In genomic region chr5:15697719-15698118, GRCm38 (mm10) we compare ENCODE assay signal across 19 mouse cellular contexts. TPM values are rescaled to one million over a fixed set of nuclear protein-coding genes. Genes with fewer than 3 reads are reported as not detected.
A peak's percentile ranks its signal among the peaks of the same experiment; 100 is the strongest.
DNase-seq lines count a peak whose midpoint lies in the region; ATAC-seq and TF ChIP-seq lines count a peak whose summit lies in the region.
"Not testable (repeated sequence)": the region's sequence is repeated elsewhere in the genome, so short reads cannot be mapped to it uniquely, and the experiment has no call there.
"Had no signal": no experiment of that assay in that cellular context is flagged by ENCODE, and none has a peak within 500 bp of the region (broad histone marks: within the 10 kb centered on the region; RNA-seq: fewer than 3 reads in every experiment).

No protein-coding gene starts in this region.

- H3K36me3 ChIP-seq in embryonic facial prominence, embryonic 13.5 days; heart, embryonic 15.5 days; kidney, postnatal 0 days (ENCODE audit: insufficient read depth, low read length); lung, postnatal 0 days (ENCODE audit: insufficient read depth, low read length); midbrain, embryonic 14.5 days (ENCODE audit: control insufficient read depth, insufficient read depth, low read length): not testable (repeated sequence)

- 38% methylated on average over 2 of the region's 2 CpGs for WGBS in embryonic facial prominence, embryonic 13.5 days
- WGBS in heart, embryonic 15.5 days, result 23% methylated on average over 2 of the region's 2 CpGs
- WGBS in kidney, postnatal 0 days, result 31% methylated on average over 2 of the region's 2 CpGs
- 27% methylated on average over 2 of the region's 2 CpGs for WGBS in lung, postnatal 0 days
- WGBS in midbrain, embryonic 14.5 days, result 42% methylated on average over 2 of the region's 2 CpGs

- not testable (repeated sequence) for TF ChIP-seq CTCF in kidney, postnatal 0 days (IDR thresholded peaks at IDR 0.05; ENCODE audit: low read depth); lung, postnatal 0 days (IDR thresholded peaks at IDR 0.05)

- H3K9me3 ChIP-seq in embryonic facial prominence, embryonic 13.5 days; heart, embryonic 15.5 days (replicated peaks); kidney, postnatal 0 days (replicated peaks; ENCODE audit: low read length); lung, postnatal 0 days (ENCODE audit: low read length); midbrain, embryonic 14.5 days (ENCODE audit: control insufficient read depth, low read length): not testable (repeated sequence)

- not testable (repeated sequence) for H3K9ac ChIP-seq in embryonic facial prominence, embryonic 13.5 days; heart, embryonic 15.5 days; kidney, postnatal 0 days (ENCODE audit: low read depth, low read length); lung, postnatal 0 days (replicated peaks; ENCODE audit: low read depth); midbrain, embryonic 14.5 days (replicated peaks; ENCODE audit: low read length)

- H3K4me2 ChIP-seq in embryonic facial prominence, embryonic 13.5 days; heart, embryonic 15.5 days; kidney, postnatal 0 days (ENCODE audit: low read length); lung, postnatal 0 days (replicated peaks; ENCODE audit: low read depth, low read length); midbrain, embryonic 14.5 days (ENCODE audit: low read length): not testable (repeated sequence)

- TF ChIP-seq EP300 in lung, postnatal 0 days (IDR thresholded peaks at IDR 0.05), result not testable (repeated sequence)

- H3K4me1 ChIP-seq in embryonic facial prominence, embryonic 13.5 days; heart, embryonic 15.5 days (replicated peaks); kidney, postnatal 0 days (replicated peaks; ENCODE audit: insufficient read depth, low read length); lung, postnatal 0 days (ENCODE audit: insufficient read depth, low read depth, low read length); midbrain, embryonic 14.5 days (ENCODE audit: control insufficient read depth, insufficient read depth, low read length): not testable (repeated sequence)

- not testable (repeated sequence) for H3K27me3 ChIP-seq in embryonic facial prominence, embryonic 13.5 days; heart, embryonic 15.5 days; kidney, postnatal 0 days (ENCODE audit: insufficient read depth, low read length); lung, postnatal 0 days (replicated peaks; ENCODE audit: insufficient read depth, low read length); midbrain, embryonic 14.5 days (ENCODE audit: control insufficient read depth, insufficient read depth, low read length)

- H3K4me3 ChIP-seq in embryonic facial prominence, embryonic 13.5 days; heart, embryonic 15.5 days; kidney, postnatal 0 days (replicated peaks; ENCODE audit: low read depth, low read length); lung, postnatal 0 days (ENCODE audit: low read depth, low read length); midbrain, embryonic 14.5 days (replicated peaks; ENCODE audit: low read depth, low read length): not testable (repeated sequence)

- not testable (repeated sequence) for DNase-seq in kidney, postnatal 0 days (ENCODE audit: low spot score); midbrain, embryonic 14.5 days
- DNase-seq in lung, postnatal 0 days (ENCODE audit: low spot score), result peak; percentile 3

- H3K27ac ChIP-seq in embryonic facial prominence, embryonic 13.5 days; heart, embryonic 15.5 days; kidney, postnatal 0 days; lung, postnatal 0 days (ENCODE audit: low read length); midbrain, embryonic 14.5 days (replicated peaks; ENCODE audit: low read depth, low read length): not testable (repeated sequence)

- peak; percentile 72; the same call in 1 of the 2 replicates for ATAC-seq in embryonic facial prominence, embryonic 13.5 days (ENCODE audit: insufficient number of reproducible peaks, insufficient read depth, low FRiP score, low TSS enrichment, low read depth)
- peak; percentile 66 for ATAC-seq in heart, embryonic 15.5 days (replicated peaks; ENCODE audit: insufficient number of reproducible peaks, insufficient read depth, low FRiP score, low read depth)
- peak; percentile 66; the same call in 1 of the 2 replicates for ATAC-seq in kidney, postnatal 0 days (replicated peaks; ENCODE audit: low FRiP score, low read depth)
- ATAC-seq in lung, postnatal 0 days, result not testable (repeated sequence)
- peak; percentile 63 for ATAC-seq in midbrain, embryonic 14.5 days (ENCODE audit: low FRiP score, low TSS enrichment)

RNA-seq across cellular contexts. Expression of gene Speer4c, which starts 16.4 kb away (rescaled TPM):
- not detected in 2 replicates for polyA plus RNA-seq in embryonic facial prominence, embryonic 13.5 days (2015; fragmentation: Nextera tagmentation; extraction: Ambion mirVana)
- polyA plus RNA-seq in heart, embryonic 15.5 days (2015; fragmentation: Nextera tagmentation; extraction: Ambion mirVana), result not detected in 2 replicates
- polyA plus RNA-seq in kidney, postnatal 0 days (2015; fragmentation: Nextera tagmentation; extraction: Ambion mirVana), result not detected in 2 replicates
- polyA plus RNA-seq in lung, postnatal 0 days (2015; fragmentation: Nextera tagmentation; extraction: Ambion mirVana), result 0.42 and 0.51 TPM in 2 replicates
- polyA plus RNA-seq in midbrain, embryonic 14.5 days (2014; fragmentation: Nextera tagmentation; extraction: Ambion mirVana), result not detected in 2 replicates
- polyA plus RNA-seq: activated CD4-positive, CD25-positive, alpha-beta regulatory T cell, adult 4 months; CD4-positive, CD25-positive, alpha-beta regulatory T cell, adult 4 months; cerebellum, adult 2 months; cortical plate, adult 2 months; embryonic facial prominence, embryonic 10.5 days; embryonic facial prominence, embryonic 12.5 days; erythroblast, embryonic 14.5 days; forebrain, embryonic 10.5 days; forebrain, embryonic 12.5 days; forebrain, embryonic 14.5 days; forebrain, embryonic 16.5 days; G1E; Patski had no signal

RNA-seq across cellular contexts. Expression of gene 4930572O03Rik, which starts 40.9 kb away (rescaled TPM):
- polyA plus RNA-seq in embryonic facial prominence, embryonic 13.5 days (2015; fragmentation: Nextera tagmentation; extraction: Ambion mirVana), result not detected in 2 replicates
- polyA plus RNA-seq in heart, embryonic 15.5 days (2015; fragmentation: Nextera tagmentation; extraction: Ambion mirVana), result not detected in 2 replicates
- not detected in 2 replicates for polyA plus RNA-seq in kidney, postnatal 0 days (2015; fragmentation: Nextera tagmentation; extraction: Ambion mirVana)
- polyA plus RNA-seq in lung, postnatal 0 days (2015; fragmentation: Nextera tagmentation; extraction: Ambion mirVana), result not detected in 2 replicates
- not detected in 2 replicates for polyA plus RNA-seq in midbrain, embryonic 14.5 days (2014; fragmentation: Nextera tagmentation; extraction: Ambion mirVana)
- polyA plus RNA-seq: activated CD4-positive, CD25-positive, alpha-beta regulatory T cell, adult 4 months; CD4-positive, CD25-positive, alpha-beta regulatory T cell, adult 4 months; cerebellum, adult 2 months; cortical plate, adult 2 months; embryonic facial prominence, embryonic 10.5 days; embryonic facial prominence, embryonic 12.5 days; embryonic facial prominence, embryonic 15.5 days; erythroblast, embryonic 14.5 days; forebrain, embryonic 10.5 days; forebrain, embryonic 12.5 days; forebrain, embryonic 14.5 days; forebrain, embryonic 16.5 days; G1E; Patski had no signal
